Mouse (Mus musculus): ENCODE results near the gene Zfp324.

Gene Zfp324

DNA sequence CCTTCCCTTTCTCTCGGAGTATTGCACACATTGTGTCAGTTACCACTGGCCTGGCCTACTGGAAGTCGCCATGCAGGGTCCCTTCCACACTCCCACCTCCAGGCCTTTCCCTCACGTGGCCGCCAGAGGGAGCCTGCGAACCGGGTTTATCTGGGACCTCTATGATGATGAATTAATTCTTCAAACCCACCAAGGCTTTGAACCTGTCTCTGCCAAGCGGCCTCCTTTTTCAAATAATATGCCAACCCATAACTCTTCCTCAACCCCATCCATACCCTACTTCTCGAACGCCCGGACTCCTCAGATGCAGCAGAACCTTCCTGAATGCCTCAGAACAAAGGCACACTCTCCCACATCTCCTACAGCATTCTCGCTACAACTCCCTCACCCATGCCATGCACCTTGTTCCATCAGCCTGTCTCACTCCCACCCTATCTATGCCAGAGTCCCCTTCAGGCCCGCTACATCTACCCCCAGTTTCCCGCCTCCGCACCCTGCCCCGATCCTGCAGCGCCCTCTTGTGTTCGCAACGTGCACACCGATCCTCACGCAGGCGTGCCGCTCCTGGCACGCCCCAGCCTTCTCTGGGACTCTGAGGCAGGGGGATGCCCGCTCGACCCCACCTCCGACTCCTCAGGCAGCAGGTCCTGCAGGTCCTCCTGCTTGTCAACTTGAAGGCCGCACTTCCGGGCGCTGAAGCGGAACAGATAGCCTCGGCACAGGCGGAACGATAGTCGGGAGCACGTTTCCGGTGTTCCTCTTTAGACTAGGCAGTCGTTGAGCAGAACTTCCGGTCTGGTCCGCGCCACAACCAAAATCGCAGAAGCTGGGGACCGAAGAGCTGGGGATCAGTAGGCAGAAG lies 43.7 kb downstream of the Zfp324 start:
- DNase-seq (ENCODE audit: low spot score in 2 of 2): peak; percentile 86

DNA sequence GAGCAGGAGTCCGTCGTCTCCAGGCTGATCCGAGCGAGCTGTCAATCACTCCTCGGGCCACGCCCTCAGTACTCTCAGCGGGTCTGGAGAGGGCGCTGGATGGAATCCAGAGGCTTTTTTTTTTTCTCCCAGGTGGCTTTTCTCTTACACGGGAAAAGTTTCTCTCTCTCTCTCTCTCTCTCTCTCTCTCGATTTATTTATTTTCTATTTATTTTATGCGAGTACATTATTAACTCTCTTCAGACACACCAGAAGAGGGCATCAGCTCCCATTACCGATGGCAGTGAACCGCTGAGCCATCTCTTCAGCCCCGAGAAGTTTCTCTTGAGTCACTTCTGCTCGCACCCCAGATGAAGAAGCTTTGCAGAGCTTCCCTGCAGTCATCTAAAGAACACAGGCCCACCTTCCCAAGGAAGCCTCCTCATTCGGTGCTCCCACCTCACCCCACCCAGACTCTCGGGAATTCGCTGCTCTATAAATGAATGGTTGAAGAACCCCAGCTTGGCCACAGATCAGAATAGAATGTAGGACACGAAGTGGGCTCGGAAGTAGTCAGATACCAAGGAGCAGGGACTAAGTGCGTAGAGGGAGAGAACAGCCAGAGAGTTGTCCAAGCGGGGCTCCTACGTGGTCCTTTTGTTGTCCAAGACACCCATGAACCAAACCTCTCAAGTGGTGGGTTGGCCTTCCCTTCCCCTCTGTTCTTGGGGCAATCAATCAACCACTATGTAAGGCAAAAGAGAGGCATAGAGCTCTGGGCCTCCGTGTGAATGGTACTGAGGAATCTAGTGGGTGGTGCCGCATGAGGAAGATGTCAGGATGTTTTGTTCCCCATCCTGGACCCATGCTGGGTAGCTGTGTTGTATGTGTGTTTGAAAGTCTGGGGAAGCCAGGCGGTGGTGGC lies 44.6 kb downstream of the Zfp324 start, which contains the start of gene Zbtb45:
Gene Zbtb45 (minus strand): TSS at position 30 of the 904 bp plus-strand sequence.
- DNase-seq (ENCODE audit: low spot score in 2 of 2): no peak

DNA sequence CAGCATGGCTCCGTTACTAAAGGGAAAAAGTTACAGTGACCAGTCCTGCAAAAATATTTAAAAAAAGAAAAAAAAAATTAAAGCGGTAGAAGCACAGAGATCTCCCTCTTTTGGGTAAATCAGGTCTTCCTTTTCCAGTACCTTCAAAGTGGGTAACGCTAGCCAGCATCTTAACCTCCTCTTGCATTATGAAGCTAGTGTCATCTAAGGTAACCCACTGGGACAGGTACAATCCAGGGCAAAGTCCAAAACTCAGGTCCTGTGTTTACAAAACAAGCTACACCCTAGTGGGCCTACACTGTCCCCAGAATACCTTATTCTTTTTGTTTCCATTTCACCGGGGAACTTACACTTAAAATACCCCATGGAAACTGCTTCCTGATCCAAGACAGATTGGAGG lies 48.0 kb downstream of the Zfp324 start:
- DNase-seq (ENCODE audit: low spot score in 2 of 2): no peak

DNA sequence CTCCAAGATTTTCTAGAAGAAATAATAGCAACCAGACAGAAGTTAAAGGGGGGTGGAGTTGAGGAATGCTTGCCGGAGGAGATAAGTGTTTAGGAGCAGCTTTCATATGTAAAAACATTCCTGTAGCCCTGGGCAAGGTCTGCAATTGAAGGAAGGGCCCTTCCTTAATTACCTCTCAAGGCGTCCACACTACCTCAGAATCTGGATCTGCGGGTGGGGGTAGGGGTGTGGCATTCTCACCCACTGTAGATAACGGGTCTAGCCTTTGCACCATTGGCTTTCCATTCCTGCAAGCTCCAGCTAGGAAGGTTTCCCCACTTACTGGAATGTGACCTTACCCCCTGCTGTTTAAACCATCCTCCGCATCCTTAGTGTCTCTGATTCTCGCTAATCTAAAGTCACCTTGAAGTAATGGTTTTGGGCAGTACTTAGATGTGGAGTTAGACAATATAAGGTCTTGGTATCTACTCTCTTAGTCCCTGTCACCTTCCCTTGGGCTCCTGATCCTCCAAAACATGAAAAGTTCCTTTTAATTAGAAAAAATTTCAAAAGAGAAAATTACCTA lies 48.7 kb downstream of the Zfp324 start:
- DNase-seq (ENCODE audit: low spot score in 2 of 2): no peak

DNA sequence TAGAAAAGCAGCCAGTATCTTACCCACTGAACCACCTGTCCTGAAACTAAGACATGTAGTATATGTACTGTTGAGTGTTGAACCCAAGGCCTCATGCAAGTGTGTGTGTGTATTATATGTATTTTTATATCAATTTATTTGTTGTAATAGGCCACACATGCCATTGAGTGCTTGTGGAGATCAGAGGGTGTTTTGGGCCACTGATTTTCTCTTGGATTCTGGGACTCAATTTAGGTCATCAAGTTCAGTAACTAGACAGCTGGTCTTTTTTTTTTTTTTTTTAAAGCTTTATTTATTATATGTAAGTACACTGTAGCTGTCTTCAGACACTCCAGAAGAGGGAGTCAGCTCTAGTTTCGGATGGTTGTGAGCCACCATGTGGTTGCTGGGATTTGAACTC lies 49.6 kb downstream of the Zfp324 start:
- DNase-seq (ENCODE audit: low spot score in 2 of 2): no peak

DNA sequence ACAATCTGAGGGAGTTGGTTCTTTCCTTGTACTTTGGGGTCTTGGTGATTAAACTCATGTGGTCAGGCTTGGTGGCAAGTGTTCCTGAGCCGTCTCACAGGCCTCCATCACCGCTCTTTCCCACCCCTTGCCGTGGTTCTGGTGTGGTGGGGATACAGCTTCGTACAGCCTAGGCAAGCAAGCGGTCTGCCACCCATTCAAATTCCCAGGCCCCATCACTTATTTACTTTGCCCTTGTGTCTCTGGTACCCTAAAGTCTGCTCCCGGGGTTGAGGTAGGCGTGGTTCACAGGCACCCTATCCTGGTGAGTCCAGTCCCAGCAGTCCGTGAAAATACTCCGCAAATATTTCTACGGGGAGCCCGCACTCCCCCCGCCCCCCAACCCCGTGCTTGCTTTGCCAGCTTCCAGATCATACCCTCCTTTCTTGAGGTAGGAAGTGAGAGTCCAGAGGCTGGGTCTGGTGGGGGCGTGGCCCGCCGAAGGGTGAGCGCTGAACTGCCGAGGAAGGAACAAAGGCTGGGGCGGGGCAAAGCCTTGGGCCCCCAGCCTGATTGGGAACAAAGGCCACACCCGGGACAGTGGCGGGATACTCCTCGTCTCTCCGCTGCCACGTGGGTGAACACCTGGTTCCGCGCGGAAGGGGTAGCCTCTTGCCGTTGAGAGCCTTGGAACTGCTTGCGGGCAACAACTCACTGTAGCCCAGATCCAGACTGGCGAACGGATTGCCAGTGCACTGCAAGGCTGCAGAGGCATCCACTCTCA lies 57.3 kb downstream of the Zfp324 start:
- DNase-seq (ENCODE audit: low spot score in 2 of 2): peak; percentile 24 to 43

All from natural killer cell, adult 2 months (primary cell).